Mouse (Mus musculus) neural tube, embryonic 15.5 days (tissue): ENCODE data around the gene Mamld1. TPM values are rescaled to one million over a fixed set of nuclear protein-coding genes. Genes with fewer than 3 reads are reported as not detected.

Experiments
- ATAC-seq: fragments of 200-750 bp; cut with Nextera tagmentation; 2 replicates; pipeline ENCODE4 v1.8.0; 2017; ENCODE audit warnings: mild to moderate bottlenecking, moderate TSS enrichment, moderate library complexity; ENCODE audit not compliant: low FRiP score
- H3K27ac ChIP-seq: fragments of 300-500 bp; sonication (generic); replicated peaks from 2 replicates; pipeline ENCODE4 v1.5.1; 2015; ENCODE audit warnings: mild to moderate bottlenecking, inconsistent platforms
- H3K27me3 ChIP-seq: fragments of 300-500 bp; sonication (generic); replicated peaks from 2 replicates; pipeline ENCODE4 v1.6.1; 2015; ENCODE audit warnings: inconsistent platforms
- H3K36me3 ChIP-seq: fragments of 300-500 bp; sonication (generic); 2 replicates; pipeline ENCODE4 v1.6.1; 2015; ENCODE audit warnings: inconsistent platforms
- H3K4me1 ChIP-seq: fragments of 300-500 bp; sonication (generic); 2 replicates; pipeline ENCODE4 v1.6.1; 2015; ENCODE audit warnings: inconsistent platforms
- H3K4me2 ChIP-seq: fragments of 300-500 bp; sonication (generic); 2 replicates; pipeline ENCODE4 v1.6.1; 2015; ENCODE audit warnings: inconsistent platforms, mild to moderate bottlenecking, moderate library complexity
- H3K4me3 ChIP-seq: fragments of 300-500 bp; sonication (generic); replicated peaks from 2 replicates; pipeline ENCODE4 v1.5.1; 2015; ENCODE audit warnings: mild to moderate bottlenecking, inconsistent platforms
- H3K9ac ChIP-seq: fragments of 300-500 bp; sonication (generic); replicated peaks from 2 replicates; pipeline ENCODE4 v1.6.1; 2015; ENCODE audit warnings: mild to moderate bottlenecking, inconsistent platforms
- H3K9me3 ChIP-seq: fragments of 300-500 bp; sonication (generic); replicated peaks from 2 replicates; pipeline ENCODE4 v1.6.1; 2016; ENCODE audit warnings: inconsistent platforms
- WGBS: fragments of 180-500 bp; shearing (Covaris S2); methylation state at CpG from one replicate; pipeline ENCODE4 v1.1.7; 2015; ENCODE audit warnings: mixed read lengths; 5-methylcytosine and 5-hydroxymethylcytosine counted together
- polyA plus RNA-seq: library from polyadenylated mRNA; unstranded; fragments of >200 nt; fragmentation: Nextera tagmentation; extraction: Ambion mirVana; gene quantifications from 2 replicates; pipeline ENCODE4 v1.2.1, GENCODE M21; 2015

Gene Mamld1
- polyA plus RNA-seq, 1 experiment from 2014 or later = 4.8 TPM

DNA sequence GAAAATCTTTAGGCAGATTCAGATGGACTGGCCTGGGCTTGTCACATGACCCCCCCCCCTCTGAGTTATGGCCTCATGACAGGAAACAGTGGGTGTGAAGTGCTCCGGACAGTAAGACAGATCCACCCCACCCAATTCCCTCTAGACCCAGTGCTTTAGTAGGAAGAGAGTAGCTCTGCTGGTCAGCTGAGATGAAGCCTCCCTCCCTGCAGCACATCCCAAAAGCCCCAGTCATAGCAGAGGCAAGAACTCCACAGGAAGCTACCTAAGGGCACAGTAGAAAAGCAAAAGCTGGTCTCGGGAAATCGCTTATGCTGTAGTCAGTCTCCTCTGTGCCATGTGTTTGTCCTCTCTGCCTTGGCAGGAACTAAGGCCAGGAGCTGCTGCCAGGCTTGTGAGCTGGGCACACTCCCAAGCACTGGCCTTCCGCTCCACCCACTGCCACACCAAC is 100.5 kb downstream of the Mamld1 start:
- ATAC-seq = peak; percentile 57; the same call in 1 of the 2 replicates
- no peaks in the 10 kb centered on the region for H3K27me3 ChIP-seq
- WGBS = 65% methylated on average over 4 of the region's 4 CpGs
- H3K4me2 ChIP-seq = no peak overlapping the region
- no peak overlapping the region for H3K9ac ChIP-seq
- H3K4me3 ChIP-seq = no peak overlapping the region
- H3K4me1 ChIP-seq = no peaks in the 10 kb centered on the region
- no peaks in the 10 kb centered on the region for H3K9me3 ChIP-seq
- H3K36me3 ChIP-seq = no peaks in the 10 kb centered on the region
- no peak overlapping the region for H3K27ac ChIP-seq

DNA sequence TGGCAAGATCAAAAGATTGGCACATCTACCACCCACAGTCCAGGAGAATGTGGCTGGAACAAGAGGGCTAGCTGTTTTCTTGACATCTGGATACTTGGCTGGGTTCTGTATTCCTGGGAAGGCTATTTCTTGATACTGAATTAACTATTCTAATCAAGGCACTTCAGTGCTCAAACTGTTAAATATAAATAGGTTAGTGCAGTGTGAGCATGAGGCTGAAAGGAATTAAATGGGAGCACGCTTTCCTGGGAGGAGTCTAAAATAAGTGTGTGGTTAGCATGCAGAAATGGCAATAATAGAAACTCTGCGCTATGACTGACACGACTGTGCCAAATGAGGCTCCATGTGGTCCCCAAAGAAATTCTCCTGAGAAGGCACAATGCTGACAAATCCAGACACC is 131.5 kb downstream of the Mamld1 start:
- H3K4me3 ChIP-seq = no peak overlapping the region
- no peaks in the 10 kb centered on the region for H3K36me3 ChIP-seq
- ATAC-seq = no peak
- H3K9ac ChIP-seq = no peak overlapping the region
- WGBS = 85% methylated on average over 3 of the region's 3 CpGs
- no peaks in the 10 kb centered on the region for H3K9me3 ChIP-seq
- no peaks in the 10 kb centered on the region for H3K27me3 ChIP-seq
- no peak overlapping the region for H3K4me2 ChIP-seq
- no peak overlapping the region for H3K27ac ChIP-seq
- H3K4me1 ChIP-seq = no peaks in the 10 kb centered on the region

DNA sequence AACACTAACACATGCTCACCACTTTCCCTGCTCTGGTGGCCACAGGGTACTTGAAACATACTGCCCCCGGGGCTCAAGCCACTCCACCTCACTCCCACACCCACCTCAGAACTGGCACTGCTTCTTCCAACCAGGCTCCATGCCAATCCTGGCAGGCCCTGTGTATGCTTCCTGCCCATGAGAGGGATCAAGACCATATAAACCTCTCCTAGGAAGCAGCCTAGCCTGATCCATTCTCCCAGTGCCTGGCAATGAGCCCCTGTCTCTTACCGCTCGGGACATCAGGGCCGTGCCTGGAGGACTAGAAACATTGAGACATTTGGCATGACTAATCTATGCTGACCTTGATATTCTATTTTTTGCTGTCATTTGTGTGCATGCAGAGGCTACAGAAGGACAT is 133.6 kb downstream of the Mamld1 start:
- Histone ChIP-seq H3K27me3 (no peaks in the 10 kb centered on the region), H3K9ac (no peak overlapping the region), H3K4me3 (no peak overlapping the region), H3K27ac (no peak overlapping the region), H3K36me3 (no peaks in the 10 kb centered on the region), H3K9me3 (no peaks in the 10 kb centered on the region), H3K4me1 (no peaks in the 10 kb centered on the region), H3K4me2 (no peak overlapping the region)
- no peak for ATAC-seq
- WGBS = 74% methylated on average over 4 of the region's 4 CpGs

DNA sequence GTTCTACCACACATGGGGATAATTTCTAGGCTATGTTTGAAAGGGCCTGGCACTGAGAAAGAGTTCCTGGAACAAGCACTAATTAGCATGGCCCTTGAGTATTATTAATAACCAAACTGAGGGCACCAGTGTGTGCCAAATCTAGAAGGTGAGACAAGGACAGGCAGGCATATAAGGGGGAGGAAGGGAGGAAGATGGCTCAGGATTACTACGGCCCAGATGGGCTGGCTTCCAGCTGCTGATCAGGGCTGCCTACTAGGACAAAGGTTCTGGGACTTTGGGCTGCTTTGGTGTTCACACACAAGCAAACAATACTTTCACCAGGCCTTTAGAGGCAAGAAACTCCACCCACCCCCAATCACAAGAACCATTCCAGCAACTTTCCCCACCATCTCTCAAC is 136.3 kb downstream of the Mamld1 start:
- Histone ChIP-seq H3K27ac (no peak overlapping the region), H3K4me1 (no peaks in the 10 kb centered on the region), H3K27me3 (no peaks in the 10 kb centered on the region), H3K9me3 (no peaks in the 10 kb centered on the region), H3K9ac (no peak overlapping the region), H3K4me3 (no peak overlapping the region), H3K4me2 (no peak overlapping the region), H3K36me3 (no peaks in the 10 kb centered on the region)
- 57% methylated on average over 1 of the region's 1 CpGs for whole genome bisulfite sequencing
- ATAC-seq = no peak

DNA sequence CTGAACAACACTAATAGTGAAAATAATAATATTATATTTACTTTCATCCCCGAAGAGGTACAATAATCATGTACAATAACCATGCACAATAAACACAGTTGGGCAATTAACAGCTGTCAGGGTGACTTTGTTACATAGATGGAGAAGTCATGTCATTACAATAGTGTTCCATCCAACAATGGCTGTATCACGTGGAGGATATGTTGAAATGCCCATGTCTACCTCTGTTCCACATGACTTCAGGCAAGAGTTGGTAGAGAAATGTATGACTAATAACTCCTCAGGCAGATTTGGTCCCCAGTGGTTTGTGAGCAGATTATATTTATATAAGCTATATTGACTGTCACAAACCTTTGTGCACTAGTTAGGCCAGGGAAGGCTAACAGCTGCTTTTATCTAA is 154.7 kb downstream of the Mamld1 start:
- 67% methylated on average over 2 of the region's 2 CpGs for WGBS
- ATAC-seq = no peak
- Histone ChIP-seq H3K4me3 (no peak overlapping the region), H3K4me1 (no peaks in the 10 kb centered on the region), H3K9me3 (no peaks in the 10 kb centered on the region), H3K27ac (no peak overlapping the region), H3K36me3 (no peaks in the 10 kb centered on the region), H3K9ac (no peak overlapping the region), H3K27me3 (no peaks in the 10 kb centered on the region), H3K4me2 (no peak overlapping the region)

Other genes starting within 250 kb of the Mamld1 start
- 5.4 and 5.7 TPM in 2 replicates for gene Mtm1, start 160.5 kb downstream of the Mamld1 start, polyA plus RNA-seq